Mouse (Mus musculus) lung, embryonic 15.5 days (tissue): Measurements from ENCODE around the gene Arhgef7. TPM values are rescaled to one million over a fixed set of nuclear protein-coding genes. Genes with fewer than 3 reads are reported as not detected.

Source experiments
- ATAC-seq: fragments of 200-750 bp; cut with Nextera tagmentation; 2 replicates; pipeline ENCODE4 v1.8.0; 2017; ENCODE audit warnings: moderate number of reproducible peaks, borderline replicate concordance; ENCODE audit not compliant: low FRiP score, low TSS enrichment; ENCODE audit errors: extremely low read depth
- H3K27ac ChIP-seq: fragments of 300-500 bp; sonication (generic); 2 replicates; pipeline ENCODE4 v1.5.1; 2015; ENCODE audit warnings: moderate library complexity, mild to moderate bottlenecking, inconsistent platforms
- H3K27me3 ChIP-seq: fragments of 300-500 bp; sonication (generic); 2 replicates; pipeline ENCODE4 v1.6.1; 2015; ENCODE audit warnings: inconsistent platforms
- H3K36me3 ChIP-seq: fragments of 300-500 bp; sonication (generic); 2 replicates; pipeline ENCODE4 v1.6.1; 2015; ENCODE audit warnings: inconsistent platforms
- H3K4me1 ChIP-seq: fragments of 300-500 bp; sonication (generic); 2 replicates; pipeline ENCODE4 v1.6.1; 2015; ENCODE audit warnings: inconsistent platforms
- H3K4me2 ChIP-seq: fragments of 300-500 bp; sonication (generic); 2 replicates; pipeline ENCODE4 v1.6.1; 2015; ENCODE audit warnings: inconsistent platforms, mild to moderate bottlenecking, moderate library complexity
- H3K4me3 ChIP-seq: fragments of 300-500 bp; sonication (generic); 2 replicates; pipeline ENCODE4 v1.5.1; 2015; ENCODE audit warnings: mild to moderate bottlenecking, inconsistent platforms
- H3K9ac ChIP-seq: fragments of 300-500 bp; sonication (generic); 2 replicates; pipeline ENCODE4 v1.6.1; 2015; ENCODE audit warnings: inconsistent platforms
- H3K9me3 ChIP-seq: fragments of 300-500 bp; sonication (generic); 2 replicates; pipeline ENCODE4 v1.6.1; 2016; ENCODE audit warnings: inconsistent platforms
- WGBS: fragments of 180-500 bp; shearing (Covaris S2); methylation state at CpG from one replicate; pipeline ENCODE4 v1.1.7; 2015; 5-methylcytosine and 5-hydroxymethylcytosine counted together
- polyA plus RNA-seq: library from polyadenylated mRNA; unstranded; fragments of >200 nt; fragmentation: Nextera tagmentation; extraction: Ambion mirVana; gene quantifications from 2 replicates; pipeline ENCODE4 v1.2.1, GENCODE M21; 2015

Arhgef7 gene
- polyA plus RNA-seq, 1 experiment from 2014 or later, result 39.0 TPM

- Histone ChIP-seq H3K4me2 (no peak overlapping the region), H3K9ac (no peak overlapping the region), H3K4me1 (peaks cover 32% of the 10 kb centered on the region), H3K27ac (no peak overlapping the region), H3K4me3 (no peak overlapping the region), H3K36me3 (no peaks in the 10 kb centered on the region), H3K27me3 (no peaks in the 10 kb centered on the region), H3K9me3 (no peaks in the 10 kb centered on the region)
- ATAC-seq, result no peak
- WGBS, result 85% methylated on average over 5 of the region's 5 CpGs
These were observed 44.1 kb downstream of the Arhgef7 start for GRCm38 (mm10) chr8:11771608-11772007.

GRCm38 (mm10) chr8:11774195-11775076 is 46.9 kb downstream of the Arhgef7 start:
- H3K9ac ChIP-seq, result no peak overlapping the region
- no peaks in the 10 kb centered on the region for H3K9me3 ChIP-seq
- H3K4me3 ChIP-seq, result no peak overlapping the region
- H3K4me1 ChIP-seq, result peaks cover 40% of the 10 kb centered on the region
- 0 out of 2 replicates have a peak overlapping the region, but pooled peaks have one; percentile 10 for H3K4me2 ChIP-seq
- peak; percentile 74; the same call in 1 of the 2 replicates for ATAC-seq
- H3K27ac ChIP-seq, result peak overlapping the region; percentile 78
- H3K27me3 ChIP-seq, result no peaks in the 10 kb centered on the region
- 51% methylated on average over 17 of the region's 17 CpGs for WGBS
- no peaks in the 10 kb centered on the region for H3K36me3 ChIP-seq

- H3K4me1 ChIP-seq, result peaks cover 40% of the 10 kb centered on the region
- H3K4me3 ChIP-seq, result no peak overlapping the region
- no peak overlapping the region for H3K4me2 ChIP-seq
- H3K27ac ChIP-seq, result no peak overlapping the region
- no peak for ATAC-seq
- no peaks in the 10 kb centered on the region for H3K9me3 ChIP-seq
- H3K36me3 ChIP-seq, result no peaks in the 10 kb centered on the region
- WGBS, result 20% methylated on average over 7 of the region's 7 CpGs
- no peak overlapping the region for H3K9ac ChIP-seq
- H3K27me3 ChIP-seq, result no peaks in the 10 kb centered on the region
These were observed 48.4 kb downstream of the Arhgef7 start for GRCm38 (mm10) chr8:11775889-11776288.

GRCm38 (mm10) chr8:11776451-11777180 is 49.1 kb downstream of the Arhgef7 start:
- H3K27ac ChIP-seq, result no peak overlapping the region
- whole genome bisulfite sequencing, result 85% methylated on average over 8 of the region's 8 CpGs
- H3K36me3 ChIP-seq, result 0 out of 2 replicates have a peak, but pooled peaks cover 4% of the 10 kb centered on the region
- H3K4me1 ChIP-seq, result peaks cover 40% of the 10 kb centered on the region
- H3K9me3 ChIP-seq, result no peaks in the 10 kb centered on the region
- H3K27me3 ChIP-seq, result no peaks in the 10 kb centered on the region
- no peak overlapping the region for H3K9ac ChIP-seq
- no peak overlapping the region for H3K4me3 ChIP-seq
- no peak for ATAC-seq
- no peak overlapping the region for H3K4me2 ChIP-seq

GRCm38 (mm10) chr8:11777201-11777600 is 49.7 kb downstream of the Arhgef7 start:
- no peak overlapping the region for H3K4me2 ChIP-seq
- no peaks in the 10 kb centered on the region for H3K27me3 ChIP-seq
- H3K9ac ChIP-seq, result no peak overlapping the region
- no peak overlapping the region for H3K27ac ChIP-seq
- no peaks in the 10 kb centered on the region for H3K9me3 ChIP-seq
- H3K4me3 ChIP-seq, result no peak overlapping the region
- H3K4me1 ChIP-seq, result peaks cover 40% of the 10 kb centered on the region
- no peak for ATAC-seq
- peaks cover 6% of the 10 kb centered on the region for H3K36me3 ChIP-seq
- 68% methylated on average over 10 of the region's 10 CpGs for WGBS

GRCm38 (mm10) chr8:11778646-11779433 is 51.3 kb downstream of the Arhgef7 start:
- Histone ChIP-seq H3K36me3 (peaks cover 21% of the 10 kb centered on the region), H3K9me3 (no peaks in the 10 kb centered on the region), H3K4me1 (peaks cover 33% of the 10 kb centered on the region), H3K27ac (peak overlapping the region; percentile 76), H3K4me2 (peak overlapping the region; percentile 46; the same call in 1 of the 2 replicates), H3K4me3 (peak overlapping the region; percentile 34), H3K27me3 (no peaks in the 10 kb centered on the region), H3K9ac (0 out of 2 replicates have a peak overlapping the region, but pooled peaks have one; percentile 13)
- 74% methylated on average over 8 of the region's 8 CpGs for WGBS
- no peak for ATAC-seq

GRCm38 (mm10) chr8:11779844-11780634 is 52.5 kb downstream of the Arhgef7 start:
- Histone ChIP-seq H3K4me1 (peaks cover 21% of the 10 kb centered on the region), H3K4me2 (peak overlapping the region; percentile 46), H3K4me3 (peak overlapping the region; percentile 34), H3K27me3 (no peaks in the 10 kb centered on the region), H3K9ac (0 out of 2 replicates have a peak overlapping the region, but pooled peaks have one; percentile 13), H3K27ac (peak overlapping the region; percentile 76), H3K36me3 (peaks cover 24% of the 10 kb centered on the region), H3K9me3 (no peaks in the 10 kb centered on the region)
- peak; percentile 46; the same call in 1 of the 2 replicates for ATAC-seq
- 65% methylated on average over 10 of the region's 10 CpGs for WGBS

- peaks cover 29% of the 10 kb centered on the region for H3K36me3 ChIP-seq
- H3K4me1 ChIP-seq, result peaks cover 15% of the 10 kb centered on the region
- 72% methylated on average over 4 of the region's 4 CpGs for WGBS
- H3K27me3 ChIP-seq, result no peaks in the 10 kb centered on the region
- H3K9ac ChIP-seq, result no peak overlapping the region
- peak overlapping the region; percentile 46 for H3K4me2 ChIP-seq
- peak overlapping the region; percentile 34 for H3K4me3 ChIP-seq
- no peak overlapping the region for H3K27ac ChIP-seq
- ATAC-seq, result no peak
- no peaks in the 10 kb centered on the region for H3K9me3 ChIP-seq
These were observed 53.1 kb downstream of the Arhgef7 start for GRCm38 (mm10) chr8:11780641-11781040.

GRCm38 (mm10) chr8:11782607-11783006 is 55.1 kb downstream of the Arhgef7 start:
- Histone ChIP-seq H3K4me3 (no peak overlapping the region), H3K9me3 (no peaks in the 10 kb centered on the region), H3K4me2 (no peak overlapping the region), H3K9ac (no peak overlapping the region), H3K27me3 (no peaks in the 10 kb centered on the region), H3K27ac (no peak overlapping the region), H3K36me3 (peaks cover 37% of the 10 kb centered on the region), H3K4me1 (peaks cover 2% of the 10 kb centered on the region; the same call in 1 of the 2 replicates)
- WGBS, result 88% methylated on average over 6 of the region's 6 CpGs
- no peak for ATAC-seq

GRCm38 (mm10) chr8:11783861-11784594 is 56.5 kb downstream of the Arhgef7 start:
- no peaks in the 10 kb centered on the region for H3K27me3 ChIP-seq
- 84% methylated on average over 7 of the region's 7 CpGs for WGBS
- H3K27ac ChIP-seq, result no peak overlapping the region
- H3K4me2 ChIP-seq, result no peak overlapping the region
- H3K4me3 ChIP-seq, result no peak overlapping the region
- no peaks in the 10 kb centered on the region for H3K9me3 ChIP-seq
- H3K4me1 ChIP-seq, result no peaks in the 10 kb centered on the region
- ATAC-seq, result no peak
- no peak overlapping the region for H3K9ac ChIP-seq
- peaks cover 37% of the 10 kb centered on the region for H3K36me3 ChIP-seq
